Mouse (Mus musculus): ENCODE data around the gene Phf1. TPM values are rescaled to one million over a fixed set of nuclear protein-coding genes. Genes with fewer than 3 reads are reported as not detected.

Phf1 gene
- polyA plus RNA-seq (2012; rRNA removed) = 23.5 and 26.8 TPM in 2 replicates

GRCm38 (mm10) chr17:26932839-26933398, at the start of gene Phf1:
Gene Phf1 (plus strand): TSS chr17:26933052.

GRCm38 (mm10) chr17:26916711-26917482, 16.0 kb upstream of the Phf1 start, which contains the start of gene Kifc5b:
Gene Kifc5b (plus strand): TSS chr17:26917091.

GRCm38 (mm10) chr17:26939178-26939972, 6.5 kb downstream of the Phf1 start, which contains the start of gene Cuta:
Gene Cuta (minus strand): TSS chr17:26939569.

GRCm38 (mm10) chr17:26941031-26941789, 8.4 kb downstream of the Phf1 start, which contains the start of gene Syngap1:
Gene Syngap1 (plus strand): TSS chr17:26941253.

GRCm38 (mm10) chr17:26972703-26973574, 40.1 kb downstream of the Phf1 start, which contains the start of gene Zbtb9:
Gene Zbtb9 (plus strand): TSS chr17:26973167.

Other genes starting within 250 kb of the Phf1 start
- 3.3 and 5.5 TPM in 2 replicates for gene Crebrf, start 217.4 kb upstream of the Phf1 start, polyA plus RNA-seq (2012; rRNA removed)
- 29.7 and 43.9 TPM in 2 replicates for gene Bnip1, start 152.0 kb upstream of the Phf1 start, polyA plus RNA-seq (2012; rRNA removed)
- gene Nkx2-5, start 88.0 kb upstream of the Phf1 start, polyA plus RNA-seq (2012; rRNA removed) = 2.9 and 4.0 TPM in 2 replicates
- 31.0 and 52.5 TPM in 2 replicates for gene Kifc5b, start 16.0 kb upstream of the Phf1 start, polyA plus RNA-seq (2012; rRNA removed)
- gene Cuta, start 6.5 kb downstream of the Phf1 start, polyA plus RNA-seq (2012; rRNA removed) = 107 and 134 TPM in 2 replicates
- gene Syngap1, start 8.2 kb downstream of the Phf1 start, polyA plus RNA-seq (2012; rRNA removed) = 84.0 and 92.6 TPM in 2 replicates
- 15.8 and 17.0 TPM in 2 replicates for gene Zbtb9, start 40.1 kb downstream of the Phf1 start, polyA plus RNA-seq (2012; rRNA removed)
- 33.7 and 40.7 TPM in 2 replicates for gene Bak1, start 96.0 kb downstream of the Phf1 start, polyA plus RNA-seq (2012; rRNA removed)
- 2.3 and 4.6 TPM in 2 replicates for gene Itpr3, start 124.3 kb downstream of the Phf1 start, polyA plus RNA-seq (2012; rRNA removed)
- 222 and 243 TPM in 2 replicates for gene Uqcc2, start 200.9 kb downstream of the Phf1 start, polyA plus RNA-seq (2012; rRNA removed)
- 0.06 and 0.10 TPM in 2 replicates for gene Ip6k3, start 234.7 kb downstream of the Phf1 start, polyA plus RNA-seq (2012; rRNA removed)

Measured in central nervous system, embryonic 11.5 days (tissue).